Mouse (Mus musculus): ENCODE data around the gene Bcor.

Bcor gene

DNA sequence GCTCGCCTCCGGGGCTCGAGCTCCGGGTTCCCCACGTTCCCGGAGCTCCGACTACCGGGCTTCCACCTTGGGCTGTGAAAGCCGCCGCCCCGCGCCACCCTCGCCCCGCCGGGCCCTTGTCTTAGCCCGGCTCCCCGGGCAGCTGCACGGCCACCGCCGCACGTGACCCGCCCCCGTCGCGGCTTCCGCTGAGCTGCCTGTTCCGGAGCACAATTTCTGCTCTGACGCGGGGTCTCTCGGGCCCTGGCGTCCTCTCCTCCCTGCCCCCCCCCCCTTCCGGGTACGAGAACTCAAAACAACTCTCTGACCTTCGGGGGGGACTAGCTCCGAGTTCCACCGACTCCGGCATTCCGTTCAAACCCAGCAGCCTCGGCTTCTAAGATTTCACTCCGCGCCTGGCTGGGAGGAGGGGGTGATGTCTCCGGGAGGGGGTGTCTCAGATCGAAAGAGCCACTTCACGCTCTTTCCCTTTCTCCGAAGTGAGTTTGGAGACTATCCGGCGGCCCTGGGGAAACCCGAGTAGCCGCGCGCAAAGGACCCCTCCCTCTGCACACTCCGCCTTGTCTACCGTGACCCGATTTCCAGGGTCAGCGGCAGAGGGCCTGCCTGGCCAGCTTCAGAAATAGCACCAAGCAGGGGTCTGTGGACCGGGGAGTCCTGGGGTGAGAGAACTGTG, at the start of gene Bcor:
Bcor (minus strand) TSS at position 375 of the 676 bp plus-strand sequence.
- peak; percentile 62 to 81 for DNase-seq (ENCODE audit: low spot score in 2 of 2)

- DNase-seq (ENCODE audit: low spot score in 2 of 2): no peak
Measured at GRCm38 (mm10) chrX:12202951-12203350, 42.8 kb upstream of the Bcor start.

- no peak for DNase-seq (ENCODE audit: low spot score in 2 of 2)
Measured at GRCm38 (mm10) chrX:12201111-12201510, 41.0 kb upstream of the Bcor start.

- DNase-seq (ENCODE audit: low spot score in 2 of 2): peak in 1 of 2 experiments; percentile 12
Measured at GRCm38 (mm10) chrX:12195234-12195919, 35.2 kb upstream of the Bcor start.

GRCm38 (mm10) chrX:12192343-12192742, 32.2 kb upstream of the Bcor start:
- no peak for DNase-seq (ENCODE audit: low spot score in 2 of 2)

GRCm38 (mm10) chrX:12189511-12189910, 29.4 kb upstream of the Bcor start:
- no peak for DNase-seq (ENCODE audit: low spot score in 2 of 2)

- no peak for DNase-seq (ENCODE audit: low spot score in 2 of 2)
Measured at GRCm38 (mm10) chrX:12175198-12175960, 15.2 kb upstream of the Bcor start.

DNA sequence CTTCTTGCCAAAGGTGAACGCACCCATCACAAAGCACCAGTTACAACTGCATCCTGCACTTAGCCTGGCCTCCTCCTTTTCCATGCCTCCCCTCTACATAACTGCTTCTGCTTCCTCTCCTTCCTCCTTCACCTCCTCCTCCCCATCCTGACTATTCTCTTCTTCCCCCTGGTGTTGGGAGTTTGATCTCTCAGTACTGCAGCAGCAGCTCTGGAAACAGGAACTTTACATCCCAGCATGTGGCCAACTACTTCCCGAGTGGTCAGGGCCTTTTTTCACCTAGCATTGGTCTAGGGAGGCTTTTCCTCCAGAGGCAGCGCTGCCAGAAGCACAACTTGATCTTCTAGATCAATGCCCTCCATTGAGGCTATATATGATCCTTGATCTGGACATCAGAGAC, 10.0 kb upstream of the Bcor start:
- no peak for DNase-seq (ENCODE audit: low spot score in 2 of 2)

DNA sequence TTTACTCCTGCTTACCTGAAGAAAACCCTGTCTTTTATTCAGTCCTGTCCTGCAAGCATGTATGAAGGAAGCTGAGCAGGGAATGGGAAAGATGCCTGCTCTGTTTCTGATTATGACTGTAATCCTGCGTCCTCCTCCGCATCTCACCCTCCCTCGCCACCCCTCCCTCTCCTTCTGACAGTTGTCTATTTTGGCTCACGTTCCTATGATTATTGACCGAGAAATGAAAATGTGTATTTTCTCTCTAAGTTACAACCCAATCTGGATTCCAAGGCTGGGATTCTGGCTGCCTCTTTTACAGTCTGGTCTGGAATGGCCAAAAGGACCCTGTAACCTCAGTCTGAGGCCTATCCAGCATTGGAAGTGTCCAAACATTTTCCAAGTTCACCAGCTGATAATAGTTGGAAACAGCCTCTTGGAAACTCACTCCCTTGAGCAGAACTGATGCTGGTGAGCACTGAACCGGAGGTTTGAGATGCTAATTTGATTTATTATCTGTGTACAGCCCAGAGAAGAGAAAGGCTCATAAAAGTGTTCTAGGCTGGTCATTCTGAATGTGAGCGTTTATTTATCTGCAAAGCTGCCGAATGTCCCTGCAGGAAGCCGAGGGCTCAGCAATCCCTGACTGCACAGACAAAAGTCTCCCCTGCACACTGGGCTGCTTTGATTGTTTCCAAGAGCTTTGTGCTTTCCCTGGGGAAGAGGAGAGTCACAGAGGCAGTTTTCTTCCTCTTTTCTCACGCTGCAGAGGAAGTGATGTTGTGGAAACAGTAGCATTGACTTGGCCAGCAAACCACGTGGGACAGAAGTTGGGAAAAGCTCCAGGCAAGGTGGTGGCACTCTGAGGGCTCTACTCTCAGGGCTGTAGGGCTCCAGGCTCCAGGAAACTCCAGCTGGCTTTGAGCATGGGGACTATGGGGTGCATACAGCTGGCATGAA, 4.7 kb upstream of the Bcor start:
- DNase-seq (ENCODE audit: low spot score in 2 of 2): no peak

DNA sequence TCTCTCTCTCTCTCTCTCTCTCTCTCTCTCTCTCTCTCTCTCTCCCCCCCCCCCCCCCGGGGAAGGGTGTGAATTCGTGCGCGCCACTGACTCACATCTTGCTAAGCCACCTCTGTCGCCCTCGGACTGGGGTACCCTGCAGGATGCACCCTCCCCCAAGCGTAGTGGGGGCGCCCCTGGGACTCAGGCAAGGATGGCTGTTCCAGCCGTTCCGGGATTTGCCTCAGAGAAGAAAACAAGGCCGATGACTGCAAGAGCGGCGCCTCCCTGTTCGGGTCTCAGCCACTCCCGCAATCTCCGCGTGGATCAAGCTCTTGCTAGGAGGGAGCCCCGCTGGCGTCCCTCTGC, 647 bp downstream of the Bcor start:
- DNase-seq (ENCODE audit: low spot score in 2 of 2): peak; percentile 24 to 65

DNA sequence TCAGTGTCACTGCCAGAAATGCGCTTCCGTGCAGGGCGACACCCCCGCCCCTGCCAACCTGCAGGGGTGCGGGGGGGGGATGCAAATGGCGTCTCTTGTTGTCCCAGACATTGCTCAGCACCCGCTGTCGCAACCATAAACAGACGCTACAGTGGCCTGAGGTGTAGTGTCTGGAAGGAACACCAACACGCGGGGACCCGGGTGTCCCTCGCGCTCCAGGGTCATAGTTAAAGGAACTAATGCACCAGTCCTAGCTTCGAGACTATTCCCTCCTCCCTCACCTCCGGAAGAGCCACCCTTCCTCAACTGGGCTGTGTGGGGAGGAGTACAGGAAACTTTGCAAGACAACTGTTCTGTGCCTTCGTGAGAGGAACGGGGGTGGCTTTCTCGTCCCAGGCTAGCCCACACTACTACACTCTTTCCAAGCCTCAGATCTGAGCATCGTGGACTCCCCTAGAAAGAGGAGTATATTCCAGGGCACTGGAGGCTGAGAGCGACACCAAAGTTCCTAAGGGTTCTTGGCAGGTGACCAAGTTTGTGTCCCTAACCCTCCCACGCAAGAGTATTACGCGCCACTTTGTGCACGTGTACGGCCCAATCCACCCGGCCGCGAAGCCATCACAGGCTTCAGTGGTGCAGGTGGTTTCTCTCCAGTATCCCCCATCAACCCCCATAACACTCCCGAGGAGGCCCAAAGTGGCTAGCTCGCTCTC, 1.2 kb downstream of the Bcor start:
- peak in 1 of 2 experiments; percentile 32 for DNase-seq (ENCODE audit: low spot score in 2 of 2)

- DNase-seq (ENCODE audit: low spot score in 2 of 2): peak; percentile 28 to 66
Measured at GRCm38 (mm10) chrX:12158244-12158820, 1.8 kb downstream of the Bcor start.

GRCm38 (mm10) chrX:12157331-12157930, 2.7 kb downstream of the Bcor start:
- DNase-seq (ENCODE audit: low spot score in 2 of 2): peak in 1 of 2 experiments; percentile 67

DNA sequence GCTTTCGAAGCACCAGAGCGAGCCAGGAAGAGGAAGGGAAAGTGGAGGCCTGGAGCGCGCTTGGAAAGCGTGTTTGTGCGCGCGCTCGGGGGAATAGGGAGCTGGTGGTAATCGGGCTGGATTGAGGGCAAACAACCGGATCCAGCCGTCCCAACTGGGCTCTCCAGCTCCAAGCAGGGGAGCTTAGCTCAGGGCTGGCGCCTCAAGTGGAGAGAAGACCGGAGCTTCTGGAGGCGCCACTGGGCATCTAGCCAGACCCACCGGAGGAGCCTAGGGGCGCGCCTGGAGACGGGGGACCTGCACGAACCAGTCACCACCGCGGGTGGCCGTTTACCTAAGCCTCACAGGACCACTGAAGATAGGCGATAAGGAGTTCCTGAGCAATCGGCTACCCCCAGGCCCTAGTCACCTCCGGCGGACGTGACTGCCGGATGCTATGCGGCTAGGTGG, 4.3 kb downstream of the Bcor start:
- DNase-seq (ENCODE audit: low spot score in 2 of 2): peak in 1 of 2 experiments; percentile 71

DNA sequence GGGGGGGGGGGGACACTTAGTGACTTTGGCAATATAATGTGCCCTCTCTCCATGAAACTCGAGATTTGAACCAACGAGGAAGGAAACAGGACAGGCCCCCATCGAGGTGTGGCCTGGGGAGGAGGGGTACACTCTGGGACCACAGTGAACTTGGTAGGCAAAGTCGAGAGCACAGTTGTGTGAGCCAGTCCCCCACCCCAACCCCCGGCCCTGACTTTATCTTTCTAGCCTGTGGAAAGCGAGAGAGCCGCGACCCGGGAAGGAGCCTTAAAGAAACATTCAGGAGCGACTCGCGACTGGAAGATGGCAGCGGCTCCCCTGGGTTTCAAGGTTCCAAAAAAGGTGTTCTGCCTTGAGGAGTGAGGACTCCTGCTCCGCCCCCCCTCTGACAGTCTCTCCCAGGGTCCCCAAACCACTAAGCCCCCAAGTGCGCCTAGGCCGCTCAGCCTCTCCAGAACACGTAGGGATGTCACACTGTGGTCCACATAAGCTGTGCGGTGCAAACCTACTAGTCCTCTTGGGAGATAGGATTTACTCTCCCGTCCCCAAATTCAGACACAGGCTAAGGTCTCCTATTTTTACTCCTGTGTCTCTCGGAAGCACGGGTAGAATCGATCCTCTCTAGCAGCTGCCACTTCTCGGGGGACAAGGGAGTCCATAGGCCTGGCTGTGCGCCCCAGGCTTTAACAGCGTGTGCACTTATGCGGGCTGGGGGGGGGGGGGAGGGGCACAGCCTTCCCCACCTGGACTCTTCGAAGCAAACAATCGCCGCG, 4.9 kb downstream of the Bcor start:
- no peak for DNase-seq (ENCODE audit: low spot score in 2 of 2)

- DNase-seq (ENCODE audit: low spot score in 2 of 2): peak in 1 of 2 experiments; percentile 33
Measured at GRCm38 (mm10) chrX:12153141-12154095, 6.7 kb downstream of the Bcor start.

- no peak for DNase-seq (ENCODE audit: low spot score in 2 of 2)
Measured at GRCm38 (mm10) chrX:12151996-12152904, 7.9 kb downstream of the Bcor start.
